Mouse (Mus musculus) neural tube, embryonic 14.5 days (tissue): Measurements from ENCODE around the gene Tubgcp5. TPM values are rescaled to one million over a fixed set of nuclear protein-coding genes. Genes with fewer than 3 reads are reported as not detected.
A peak's percentile ranks its signal among the peaks of the same experiment; 100 is the strongest.

Experiments
- ATAC-seq: fragments of 200-750 bp; cut with Nextera tagmentation; 2 replicates; pipeline ENCODE4 v1.8.0; 2017; ENCODE audit warnings: low read depth, mild to moderate bottlenecking, moderate TSS enrichment, moderate library complexity
- H3K27ac ChIP-seq: fragments of 300-500 bp; sonication (generic); 2 replicates; pipeline ENCODE4 v1.5.1; 2014; ENCODE audit warnings: low read depth, mild to moderate bottlenecking, control low read depth, low read length, moderate library complexity, mixed read lengths
- H3K27me3 ChIP-seq: fragments of 300-500 bp; sonication (generic); 2 replicates; pipeline ENCODE4 v1.6.1; 2014; ENCODE audit warnings: low read length; ENCODE audit not compliant: control insufficient read depth, insufficient read depth
- H3K36me3 ChIP-seq: fragments of 300-500 bp; sonication (generic); 2 replicates; pipeline ENCODE4 v1.6.1; 2014; ENCODE audit warnings: low read length, mixed read lengths; ENCODE audit not compliant: control insufficient read depth, insufficient read depth
- H3K4me1 ChIP-seq: fragments of 300-500 bp; sonication (generic); 2 replicates; pipeline ENCODE4 v1.6.1; 2014; ENCODE audit warnings: low read length; ENCODE audit not compliant: control insufficient read depth, insufficient read depth
- H3K4me2 ChIP-seq: fragments of 300-500 bp; sonication (generic); 2 replicates; pipeline ENCODE4 v1.6.1; 2014; ENCODE audit warnings: mild to moderate bottlenecking, low read depth, low read length, control low read depth
- H3K4me3 ChIP-seq: fragments of 300-500 bp; sonication (generic); 2 replicates; pipeline ENCODE4 v1.5.1; 2014; ENCODE audit warnings: low read depth, low read length, control low read depth, mixed read lengths
- H3K9ac ChIP-seq: fragments of 300-500 bp; sonication (generic); replicated peaks from 2 replicates; pipeline ENCODE4 v1.6.1; 2014; ENCODE audit warnings: low read depth, mild to moderate bottlenecking, control low read depth, low read length, mixed read lengths
- H3K9me3 ChIP-seq: fragments of 300-500 bp; sonication (generic); 2 replicates; pipeline ENCODE4 v1.6.1; 2016; ENCODE audit warnings: low read length; ENCODE audit not compliant: control insufficient read depth
- WGBS: fragments of 180-500 bp; shearing (Covaris S2); extraction: QIAGEN DNeasy Blood & Tissue Kit; methylation state at CpG from one replicate; pipeline ENCODE4 v1.1.7; 2014; 5-methylcytosine and 5-hydroxymethylcytosine counted together
- polyA plus RNA-seq: library from polyadenylated mRNA; unstranded; fragments of >200 nt; fragmentation: Nextera tagmentation; extraction: Ambion mirVana; gene quantifications from 2 replicates; pipeline ENCODE4 v1.2.1, GENCODE M21; 2014

The Tubgcp5 gene
- polyA plus RNA-seq, 1 experiment from 2014 or later = 38.1 TPM

DNA sequence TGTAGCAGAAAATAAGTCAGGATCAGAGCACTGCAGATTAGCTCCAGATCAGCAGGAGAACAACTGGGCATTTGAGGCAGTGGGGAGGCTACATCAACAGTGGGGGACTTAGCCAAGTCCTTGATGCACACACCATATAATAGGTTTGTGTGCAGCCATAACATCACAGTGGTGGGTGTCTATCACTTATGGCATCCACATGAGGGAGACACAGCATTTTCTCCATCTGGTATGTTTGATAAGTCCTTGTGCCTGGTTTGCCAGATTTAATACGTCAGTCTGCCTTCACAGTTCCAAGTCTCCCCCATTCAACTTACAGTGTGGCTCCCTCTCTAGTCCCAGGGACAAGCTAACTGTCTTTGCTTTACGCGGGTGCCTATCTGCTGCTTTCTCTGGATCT, 1.7 kb upstream of the Tubgcp5 start:
- no peak for ATAC-seq
- H3K9me3 ChIP-seq = no peaks in the 10 kb centered on the region
- H3K27me3 ChIP-seq = no peaks in the 10 kb centered on the region
- 65% methylated on average over 3 of the region's 3 CpGs for WGBS
- no peak overlapping the region for H3K9ac ChIP-seq
- peaks cover 14% of the 10 kb centered on the region for H3K36me3 ChIP-seq
- peaks cover 7% of the 10 kb centered on the region for H3K4me1 ChIP-seq
- no peak overlapping the region for H3K27ac ChIP-seq
- no peak overlapping the region for H3K4me3 ChIP-seq
- no peak overlapping the region for H3K4me2 ChIP-seq

- H3K36me3 ChIP-seq = peaks cover 15% of the 10 kb centered on the region
- peak overlapping the region; percentile 69 for H3K4me3 ChIP-seq
- ATAC-seq = peak; percentile 13
- no peaks in the 10 kb centered on the region for H3K27me3 ChIP-seq
- H3K9ac ChIP-seq = peak overlapping the region; percentile 97; the same call in 1 of the 2 replicates
- H3K9me3 ChIP-seq = no peaks in the 10 kb centered on the region
- H3K4me2 ChIP-seq = peak overlapping the region; percentile 85
- 37% methylated on average over 13 of the region's 13 CpGs for WGBS
- H3K27ac ChIP-seq = peak overlapping the region; percentile 72
- peaks cover 7% of the 10 kb centered on the region for H3K4me1 ChIP-seq
These were observed 560 bp upstream of the Tubgcp5 start for GRCm38 (mm10) chr7:55793236-55793951.

- WGBS = 87% methylated on average over 3 of the region's 3 CpGs
- no peak for ATAC-seq
- H3K27ac ChIP-seq = no peak overlapping the region
- H3K4me1 ChIP-seq = peaks cover 2% of the 10 kb centered on the region
- H3K36me3 ChIP-seq = peaks cover 53% of the 10 kb centered on the region
- H3K9me3 ChIP-seq = no peaks in the 10 kb centered on the region
- no peak overlapping the region for H3K4me2 ChIP-seq
- no peak overlapping the region for H3K9ac ChIP-seq
- H3K27me3 ChIP-seq = no peaks in the 10 kb centered on the region
- H3K4me3 ChIP-seq = no peak overlapping the region
These were observed 6.0 kb downstream of the Tubgcp5 start for GRCm38 (mm10) chr7:55799981-55800380.

- Histone ChIP-seq H3K36me3 (peaks cover 60% of the 10 kb centered on the region), H3K9ac (no peak overlapping the region), H3K4me1 (no peaks in the 10 kb centered on the region)
These were observed 16.0 kb downstream of the Tubgcp5 start for GRCm38 (mm10) chr7:55809967-55810366.

GRCm38 (mm10) chr7:55824468-55824867, 30.5 kb downstream of the Tubgcp5 start:
- no peak for ATAC-seq
- Histone ChIP-seq H3K9ac (no peak overlapping the region), H3K27ac (no peak overlapping the region), H3K27me3 (no peaks in the 10 kb centered on the region), H3K36me3 (peaks cover 27% of the 10 kb centered on the region), H3K4me1 (no peaks in the 10 kb centered on the region), H3K4me2 (no peak overlapping the region), H3K9me3 (no peaks in the 10 kb centered on the region), H3K4me3 (no peak overlapping the region)
- 89% methylated on average over 5 of the region's 5 CpGs for WGBS

More at GRCm38 (mm10) chr7:55809967-55810366, 16.0 kb downstream of the Tubgcp5 start:
- no peaks in the 10 kb centered on the region for H3K9me3 ChIP-seq
- H3K27me3 ChIP-seq = no peaks in the 10 kb centered on the region
- no peak for ATAC-seq
- H3K4me3 ChIP-seq = no peak overlapping the region
- no peak overlapping the region for H3K27ac ChIP-seq
- 96% methylated on average over 2 of the region's 2 CpGs for WGBS
- H3K4me2 ChIP-seq = no peak overlapping the region

GRCm38 (mm10) chr7:55827551-55827950, 33.6 kb downstream of the Tubgcp5 start:
- no peaks in the 10 kb centered on the region for H3K27me3 ChIP-seq
- WGBS = 89% methylated on average over 9 of the region's 9 CpGs
- H3K36me3 ChIP-seq = peaks cover 31% of the 10 kb centered on the region
- no peak overlapping the region for H3K27ac ChIP-seq
- no peak for ATAC-seq
- H3K4me1 ChIP-seq = no peaks in the 10 kb centered on the region
- H3K9me3 ChIP-seq = no peaks in the 10 kb centered on the region
- H3K4me2 ChIP-seq = no peak overlapping the region
- no peak overlapping the region for H3K9ac ChIP-seq
- H3K4me3 ChIP-seq = no peak overlapping the region

- Histone ChIP-seq H3K27ac (no peak overlapping the region), H3K4me2 (no peak overlapping the region), H3K27me3 (no peaks in the 10 kb centered on the region), H3K9ac (no peak overlapping the region), H3K4me3 (no peak overlapping the region), H3K9me3 (no peaks in the 10 kb centered on the region), H3K4me1 (peaks cover 6% of the 10 kb centered on the region; the same call in 1 of the 2 replicates), H3K36me3 (0 out of 2 replicates have a peak, but pooled peaks cover 3% of the 10 kb centered on the region)
- WGBS = 87% methylated on average over 4 of the region's 4 CpGs
- ATAC-seq = no peak
These were observed 42.9 kb downstream of the Tubgcp5 start for GRCm38 (mm10) chr7:55836877-55837276.

GRCm38 (mm10) chr7:55841445-55841844, 47.5 kb downstream of the Tubgcp5 start, which contains the start of gene Cyfip1:
Gene Cyfip1, plus strand, starts transcription at chr7:55841745.
- Histone ChIP-seq H3K4me3 (peak within 1 kb of the TSS; percentile 90), H3K9me3 (no peaks in the 10 kb centered on the region), H3K4me1 (peaks cover 14% of the 10 kb centered on the region; the same call in 1 of the 2 replicates), H3K4me2 (peak within 1 kb of the TSS; percentile 78), H3K9ac (peak within 1 kb of the TSS; percentile 91), H3K36me3 (no peaks in the 10 kb centered on the region), H3K27me3 (no peaks in the 10 kb centered on the region), H3K27ac (peak within 1 kb of the TSS; percentile 92)
- ATAC-seq = peak; percentile 13
- WGBS = 55% methylated on average over 7 of the region's 7 CpGs

DNA sequence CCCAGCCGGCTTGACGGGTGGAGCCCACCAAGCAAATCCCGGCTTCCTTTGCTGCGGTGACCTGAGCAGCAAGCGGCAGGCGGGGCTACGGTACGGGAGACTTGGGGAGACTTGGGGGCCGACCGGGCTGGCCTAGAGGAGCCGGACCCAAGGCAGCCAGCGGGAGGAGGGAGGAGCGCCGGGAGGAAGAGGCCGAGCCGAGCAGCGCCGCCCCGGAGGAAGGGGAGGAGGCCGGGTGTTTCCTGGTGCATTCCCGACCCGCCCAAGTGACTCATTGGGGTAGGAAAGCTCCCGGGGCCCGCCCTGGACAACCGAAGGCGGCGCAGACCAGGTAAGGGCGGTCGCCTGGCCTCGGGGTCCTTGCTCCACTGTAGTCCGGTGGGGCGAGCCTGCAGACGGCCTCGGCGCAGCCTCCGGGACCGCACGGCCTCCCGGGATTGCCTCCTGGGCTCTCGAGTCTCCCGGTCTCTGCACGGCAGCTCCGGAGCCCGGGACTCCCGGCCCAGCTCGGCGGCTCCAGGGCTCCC, 48.1 kb downstream of the Tubgcp5 start:
- under 1% methylated on average over 46 of the region's 47 CpGs for WGBS
- Histone ChIP-seq H3K9ac (peak overlapping the region; percentile 91), H3K27ac (peak overlapping the region; percentile 92)

More for the DNA sequence above, 48.1 kb downstream of the Tubgcp5 start:
- ATAC-seq = peak; percentile 94
- no peaks in the 10 kb centered on the region for H3K27me3 ChIP-seq
- peaks cover 14% of the 10 kb centered on the region; the same call in 1 of the 2 replicates for H3K4me1 ChIP-seq
- peak overlapping the region; percentile 78 for H3K4me2 ChIP-seq
- no peaks in the 10 kb centered on the region for H3K36me3 ChIP-seq
- peak overlapping the region; percentile 90 for H3K4me3 ChIP-seq
- H3K9me3 ChIP-seq = no peaks in the 10 kb centered on the region
